Comparison of ENCODE assay signal across 7 mouse cellular contexts in the genomic region with DNA sequence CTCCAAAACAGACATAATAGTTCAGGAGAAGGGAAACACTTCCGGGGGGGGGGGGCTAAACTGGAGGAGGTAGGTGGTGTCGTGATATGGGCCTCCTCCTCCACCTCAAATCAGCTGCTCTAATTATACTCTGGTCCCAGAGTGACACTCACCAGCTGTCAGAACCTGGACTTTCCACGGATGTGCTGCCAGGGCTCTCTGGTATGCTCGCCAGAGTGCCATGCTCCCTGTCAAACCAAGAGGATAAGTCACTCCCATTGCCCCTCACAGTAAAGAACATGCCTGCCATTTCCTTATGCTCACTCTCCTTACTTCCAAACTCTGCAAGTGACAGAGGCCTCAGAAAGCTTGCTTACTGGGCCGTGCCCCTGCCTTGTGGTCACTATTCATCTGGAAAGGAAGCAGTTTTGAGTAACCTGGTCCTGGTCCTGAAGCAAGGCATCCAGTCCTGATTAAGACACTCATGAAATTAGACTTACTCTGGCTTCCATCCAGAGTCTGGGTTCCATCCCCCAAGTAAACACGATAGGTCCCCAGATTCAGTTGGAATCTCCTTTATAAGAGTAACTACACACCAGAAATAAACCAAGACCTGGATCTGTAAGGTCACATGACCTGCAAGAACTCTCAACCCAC. TPM values are rescaled to one million over a fixed set of nuclear protein-coding genes. Genes with fewer than 3 reads are reported as not detected.
DNase-seq lines count a peak whose midpoint lies in the region; ATAC-seq and TF ChIP-seq lines count a peak whose summit lies in the region.

No protein-coding gene starts in this region.

- peak overlapping the region; percentile 85 for H3K4me2 ChIP-seq in midbrain, embryonic 16.5 days (ENCODE audit: low read length)

- peak overlapping the region; percentile 84 for H3K4me3 ChIP-seq in G1E (ENCODE audit: low read depth, low read length)
- H3K4me3 ChIP-seq in brown adipose tissue, adult 24 weeks (ENCODE audit: insufficient read depth, low read depth, low read length): peak overlapping the region; percentile 92
- H3K4me3 ChIP-seq in limb, embryonic 10.5 days: peak overlapping the region; percentile 68
- H3K4me3 ChIP-seq in midbrain, embryonic 16.5 days (ENCODE audit: low read depth, low read length): peak overlapping the region; percentile 61

- peaks cover 69% of the 10 kb centered on the region for H3K36me3 ChIP-seq in G1E (replicated peaks)
- H3K36me3 ChIP-seq in limb, embryonic 10.5 days: peaks cover 52% of the 10 kb centered on the region
- H3K36me3 ChIP-seq in midbrain, embryonic 16.5 days (ENCODE audit: control insufficient read depth, insufficient read depth, low read length): peaks cover 13% of the 10 kb centered on the region

- H3K4me1 ChIP-seq in G1E (ENCODE audit: insufficient read depth, low read depth, low read length): peaks cover 33% of the 10 kb centered on the region
- peaks cover 3% of the 10 kb centered on the region; the same call in 1 of the 2 replicates for H3K4me1 ChIP-seq in brown adipose tissue, adult 24 weeks (ENCODE audit: control insufficient read depth, insufficient read depth, insufficient read length, low read length)
- peaks cover 13% of the 10 kb centered on the region for H3K4me1 ChIP-seq in limb, embryonic 10.5 days
- peaks cover 12% of the 10 kb centered on the region for H3K4me1 ChIP-seq in midbrain, embryonic 16.5 days (ENCODE audit: control insufficient read depth, insufficient read depth, low read length)

- H3K9me3 ChIP-seq in G1E (replicated peaks): no peaks in the 10 kb centered on the region
- no peaks in the 10 kb centered on the region for H3K9me3 ChIP-seq in limb, embryonic 10.5 days (replicated peaks)
- no peaks in the 10 kb centered on the region for H3K9me3 ChIP-seq in midbrain, embryonic 16.5 days (replicated peaks; ENCODE audit: control insufficient read depth, low read length, poor library complexity, severe bottlenecking)

- 41% methylated on average over 6 of the region's 6 CpGs for WGBS in limb, embryonic 10.5 days
- WGBS in midbrain, embryonic 16.5 days: 35% methylated on average over 6 of the region's 6 CpGs

- TF ChIP-seq CTCF in G1E (IDR thresholded peaks at IDR 0.05; ENCODE audit: low read depth, low read length): no peak

- H3K27me3 ChIP-seq in G1E (ENCODE audit: insufficient read depth, low read length): no peaks in the 10 kb centered on the region
- H3K27me3 ChIP-seq in limb, embryonic 10.5 days (ENCODE audit: low read depth, poor library complexity, severe bottlenecking): no peaks in the 10 kb centered on the region
- H3K27me3 ChIP-seq in midbrain, embryonic 16.5 days (ENCODE audit: control insufficient read depth, insufficient read depth, low read depth, low read length): no peaks in the 10 kb centered on the region

- no peak overlapping the region; the same call in 1 of the 2 replicates for H3K27ac ChIP-seq in brown adipose tissue, adult 24 weeks (replicated peaks; ENCODE audit: low read depth, low read length)
- peak overlapping the region; percentile 86 for H3K27ac ChIP-seq in limb, embryonic 10.5 days
- H3K27ac ChIP-seq in midbrain, embryonic 16.5 days (ENCODE audit: low read length): peak overlapping the region; percentile 45

- peak overlapping the region; percentile 74 for H3K9ac ChIP-seq in midbrain, embryonic 16.5 days (ENCODE audit: low read depth, low read length)

- ATAC-seq in G1E (ENCODE audit: extremely low read depth, insufficient number of reproducible peaks, low FRiP score, poor library complexity, severe bottlenecking): no peak
- ATAC-seq in midbrain, embryonic 16.5 days: peak; percentile 57

- no peak for DNase-seq in G1E (ENCODE audit: low spot score)
- peak; percentile 55 for DNase-seq in heart, adult 9 months (ENCODE audit: low spot score in 2 of 2)
- no peak for DNase-seq in limb, embryonic 10.5 days (ENCODE audit: low spot score)
- no peak for DNase-seq in embryo, embryonic 11 days
- DNase-seq in urinary bladder, adult 2 months (ENCODE audit: low spot score): no peak

RNA-seq across cellular contexts. Expression of a gene that starts 0.4 kb away (rescaled TPM):
- total RNA-seq in G1E (2014; fragmentation: Nextera tagmentation) (56.6 and 78.2 TPM in 2 replicates), G1E (2017) (69.8 and 70.3 TPM in 2 replicates)
- 27.7 and 31.2 TPM in 2 replicates for polyA plus RNA-seq in G1E (2012)
- 71.5 and 104 TPM in 2 replicates for polyA plus RNA-seq in brown adipose tissue, adult 24 weeks (2012; ENCODE audit: insufficient read depth, insufficient read length, missing spikeins)
- 54.2 and 66.0 TPM in 2 replicates for polyA plus RNA-seq in limb, embryonic 10.5 days (2016; fragmentation: Nextera tagmentation; extraction: Ambion mirVana)
- 48.1 and 54.2 TPM in 2 replicates for polyA plus RNA-seq in midbrain, embryonic 16.5 days (2015; fragmentation: Nextera tagmentation; extraction: Ambion mirVana)
- polyA plus RNA-seq in urinary bladder, adult 2 months (2012; rRNA removed): 98.9 and 117 TPM in 2 replicates

RNA-seq across cellular contexts. Expression of a gene that starts 15.0 kb away (rescaled TPM):
- total RNA-seq in G1E (2014; fragmentation: Nextera tagmentation) (not detected in 2 replicates), G1E (2017) (not detected in 2 replicates)
- polyA plus RNA-seq in G1E (2012): not detected in 2 replicates
- polyA plus RNA-seq in brown adipose tissue, adult 24 weeks (2012; ENCODE audit: insufficient read depth, insufficient read length, missing spikeins): not detected in 2 replicates
- not detected in 2 replicates for polyA plus RNA-seq in limb, embryonic 10.5 days (2016; fragmentation: Nextera tagmentation; extraction: Ambion mirVana)
- not detected in 2 replicates for polyA plus RNA-seq in midbrain, embryonic 16.5 days (2015; fragmentation: Nextera tagmentation; extraction: Ambion mirVana)
- polyA plus RNA-seq in urinary bladder, adult 2 months (2012; rRNA removed): not detected in 2 replicates

RNA-seq across cellular contexts. Expression of a gene that starts 26.1 kb away (rescaled TPM):
- total RNA-seq in G1E (2014; fragmentation: Nextera tagmentation): 5.4 and 7.1 TPM in 2 replicates
- 2.8 and 4.4 TPM in 2 replicates for total RNA-seq in G1E (2017)
- polyA plus RNA-seq in G1E (2012): 4.3 and 7.2 TPM in 2 replicates
- polyA plus RNA-seq in brown adipose tissue, adult 24 weeks (2012; ENCODE audit: insufficient read depth, insufficient read length, missing spikeins): not detected in 2 replicates
- polyA plus RNA-seq in limb, embryonic 10.5 days (2016; fragmentation: Nextera tagmentation; extraction: Ambion mirVana): 1.0 and 1.3 TPM in 2 replicates
- 1.9 and 2.8 TPM in 2 replicates for polyA plus RNA-seq in midbrain, embryonic 16.5 days (2015; fragmentation: Nextera tagmentation; extraction: Ambion mirVana)
- polyA plus RNA-seq in urinary bladder, adult 2 months (2012; rRNA removed): 1.5 and 1.7 TPM in 2 replicates

RNA-seq across cellular contexts. Expression of a gene that starts 26.3 kb away (rescaled TPM):
- 161 and 164 TPM in 2 replicates for total RNA-seq in G1E (2014; fragmentation: Nextera tagmentation)
- total RNA-seq in G1E (2017): 51.1 and 65.1 TPM in 2 replicates
- polyA plus RNA-seq in G1E (2012): 57.0 and 88.3 TPM in 2 replicates
- 18.3 and 18.4 TPM in 2 replicates for polyA plus RNA-seq in brown adipose tissue, adult 24 weeks (2012; ENCODE audit: insufficient read depth, insufficient read length, missing spikeins)
- polyA plus RNA-seq in limb, embryonic 10.5 days (2016; fragmentation: Nextera tagmentation; extraction: Ambion mirVana): 120 and 136 TPM in 2 replicates
- 61.7 and 63.6 TPM in 2 replicates for polyA plus RNA-seq in midbrain, embryonic 16.5 days (2015; fragmentation: Nextera tagmentation; extraction: Ambion mirVana)
- polyA plus RNA-seq in urinary bladder, adult 2 months (2012; rRNA removed): 78.9 and 87.0 TPM in 2 replicates

RNA-seq across cellular contexts. Expression of a gene that starts 37.1 kb away (rescaled TPM):
- total RNA-seq in G1E (2014; fragmentation: Nextera tagmentation): not detected in 2 replicates
- total RNA-seq in G1E (2017): not detected in 2 replicates
- polyA plus RNA-seq in G1E (2012): not detected in 2 replicates
- 3.2 and 4.2 TPM in 2 replicates for polyA plus RNA-seq in brown adipose tissue, adult 24 weeks (2012; ENCODE audit: insufficient read depth, insufficient read length, missing spikeins)
- 0.23 TPM in 1 of 2 replicates, not detected in the other for polyA plus RNA-seq in limb, embryonic 10.5 days (2016; fragmentation: Nextera tagmentation; extraction: Ambion mirVana)
- polyA plus RNA-seq in midbrain, embryonic 16.5 days (2015; fragmentation: Nextera tagmentation; extraction: Ambion mirVana): not detected in 2 replicates
- not detected in 2 replicates for polyA plus RNA-seq in urinary bladder, adult 2 months (2012; rRNA removed)

Comparison
In these comparisons a context has a peak if more than half of its experiments do, and no peak if none do; other contexts are left out.
1. DNase-seq: peak in heart, adult 9 months (2 of 2); none in G1E (single experiment), limb, embryonic 10.5 days (single experiment), embryo, embryonic 11 days (single experiment) and urinary bladder, adult 2 months (single experiment).
2. Peak in every context shown above with its lines, with median percentiles within 50 percentile points of each other: H3K4me3 ChIP-seq.